Mouse (Mus musculus): ENCODE data around the gene Dnmt3b.

DNA sequence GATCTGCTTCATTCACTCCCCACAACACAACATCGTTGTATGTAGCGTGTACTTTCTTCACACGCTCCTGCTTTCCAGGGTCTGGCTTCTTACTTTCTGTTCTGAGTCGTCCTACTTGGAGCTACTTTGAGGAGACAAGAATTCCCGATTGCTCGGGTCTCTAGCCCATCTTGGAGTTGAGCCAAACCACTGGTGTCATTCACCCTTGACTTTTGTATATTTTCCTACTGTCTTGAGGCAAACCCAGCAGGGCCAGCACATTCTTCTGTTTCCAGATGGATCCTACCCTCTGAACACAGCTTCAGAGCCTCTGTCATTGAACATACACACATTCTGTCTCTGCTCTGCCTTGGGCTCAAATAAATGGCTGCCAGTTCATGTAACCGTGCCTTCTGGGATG lies 16.2 kb downstream of the Dnmt3b start:
- no peak for TF ChIP-seq CTCF (conservative IDR thresholded peaks at IDR 0.05; ENCODE audit: low read length)
- TF ChIP-seq POU5F1 (IDR thresholded peaks at IDR 0.05; ENCODE audit: borderline replicate concordance, low read length): no peak
- no peak for TF ChIP-seq NANOG (IDR thresholded peaks at IDR 0.05; ENCODE audit: borderline replicate concordance, low read length)
